Mouse (Mus musculus): ENCODE data around the gene Agr3. TPM values are rescaled to one million over a fixed set of nuclear protein-coding genes. Genes with fewer than 3 reads are reported as not detected.

Agr3 gene
- polyA plus RNA-seq, 1 experiment, result not detected

DNA sequence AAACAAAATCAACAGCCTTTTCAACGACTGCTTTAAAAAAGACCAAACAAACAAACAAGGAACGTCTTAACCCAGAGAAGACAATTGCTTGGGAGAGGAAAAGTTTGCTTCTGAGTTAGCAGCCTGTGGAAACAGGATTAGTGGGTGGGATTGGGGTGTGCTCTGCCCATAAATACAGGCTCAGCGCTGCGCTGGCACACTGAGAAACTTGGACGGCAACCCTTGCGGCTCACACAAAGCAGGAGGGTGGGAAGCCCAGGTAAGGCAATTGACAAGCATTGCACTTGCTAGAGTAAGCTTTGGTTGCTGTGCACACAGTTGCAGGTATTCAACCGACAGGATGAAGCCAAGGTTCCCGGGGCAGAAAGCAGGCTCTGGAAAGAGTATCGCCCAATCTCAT is 67.3 kb downstream of the Agr3 start, which contains the start of gene Agr2:
Gene Agr2 (plus strand): TSS at position 197 of the 400 bp plus-strand sequence.
- TF ChIP-seq EP300 (IDR thresholded peaks at IDR 0.05; ENCODE audit: insufficient read depth, low read depth, low read length) (no peak), POLR2A (IDR thresholded peaks at IDR 0.05; ENCODE audit: insufficient read depth, low read length) (no peak), CTCF (IDR thresholded peaks at IDR 0.05; ENCODE audit: low read depth, low read length) (no peak)
- no peak within 1 kb of the TSS for H3K4me3 ChIP-seq (ENCODE audit: low read depth, low read length)

DNA sequence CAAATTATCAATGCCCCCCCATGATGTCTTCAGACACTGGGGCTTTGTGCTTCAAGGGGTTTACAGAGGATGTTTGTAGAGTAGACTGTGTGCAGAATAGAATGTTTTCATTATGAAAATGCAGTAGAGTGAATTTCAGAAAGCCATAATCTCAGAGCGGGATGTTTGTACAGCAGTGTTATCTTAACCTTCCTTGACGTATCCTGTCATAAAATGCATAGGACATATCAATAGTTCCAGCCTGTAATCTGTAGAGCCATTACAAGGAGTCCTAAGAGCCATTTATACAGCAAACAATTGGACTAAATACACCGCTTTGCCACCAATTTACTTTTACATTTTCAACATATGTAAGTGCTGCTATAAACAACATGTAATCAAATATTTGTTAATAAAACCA is 68.2 kb downstream of the Agr3 start:
- no peaks in the 10 kb centered on the region for H3K27me3 ChIP-seq (ENCODE audit: control insufficient read depth, insufficient read depth, low read length, poor library complexity, severe bottlenecking)
- H3K4me1 ChIP-seq (ENCODE audit: control insufficient read depth, insufficient read depth, low read length), result no peaks in the 10 kb centered on the region
- H3K36me3 ChIP-seq (ENCODE audit: control insufficient read depth, insufficient read depth, low read length, poor library complexity, severe bottlenecking), result no peaks in the 10 kb centered on the region
- H3K9me3 ChIP-seq (replicated peaks; ENCODE audit: control insufficient read depth, insufficient read depth, low read length, poor library complexity, severe bottlenecking), result no peaks in the 10 kb centered on the region
- no peak overlapping the region for H3K27ac ChIP-seq (ENCODE audit: insufficient read depth, low read length)
- H3K4me3 ChIP-seq (ENCODE audit: low read depth, low read length), result no peak overlapping the region
- no peak overlapping the region for H3K9ac ChIP-seq (ENCODE audit: low read depth, poor library complexity, severe bottlenecking)
- no peak for TF ChIP-seq EP300 (IDR thresholded peaks at IDR 0.05; ENCODE audit: insufficient read depth, low read depth, low read length)
- no peak for TF ChIP-seq POLR2A (IDR thresholded peaks at IDR 0.05; ENCODE audit: insufficient read depth, low read length)
- no peak for TF ChIP-seq CTCF (IDR thresholded peaks at IDR 0.05; ENCODE audit: low read depth, low read length)

More for the DNA sequence above, 67.3 kb downstream of the Agr3 start, which contains the start of gene Agr2:
- no peaks in the 10 kb centered on the region for H3K27me3 ChIP-seq (ENCODE audit: control insufficient read depth, insufficient read depth, low read length, poor library complexity, severe bottlenecking)
- H3K27ac ChIP-seq (ENCODE audit: insufficient read depth, low read length), result no peak within 1 kb of the TSS
- H3K9me3 ChIP-seq (replicated peaks; ENCODE audit: control insufficient read depth, insufficient read depth, low read length, poor library complexity, severe bottlenecking), result no peaks in the 10 kb centered on the region
- no peak within 1 kb of the TSS for H3K9ac ChIP-seq (ENCODE audit: low read depth, poor library complexity, severe bottlenecking)
- H3K36me3 ChIP-seq (ENCODE audit: control insufficient read depth, insufficient read depth, low read length, poor library complexity, severe bottlenecking), result no peaks in the 10 kb centered on the region
- H3K4me1 ChIP-seq (ENCODE audit: control insufficient read depth, insufficient read depth, low read length), result no peaks in the 10 kb centered on the region

DNA sequence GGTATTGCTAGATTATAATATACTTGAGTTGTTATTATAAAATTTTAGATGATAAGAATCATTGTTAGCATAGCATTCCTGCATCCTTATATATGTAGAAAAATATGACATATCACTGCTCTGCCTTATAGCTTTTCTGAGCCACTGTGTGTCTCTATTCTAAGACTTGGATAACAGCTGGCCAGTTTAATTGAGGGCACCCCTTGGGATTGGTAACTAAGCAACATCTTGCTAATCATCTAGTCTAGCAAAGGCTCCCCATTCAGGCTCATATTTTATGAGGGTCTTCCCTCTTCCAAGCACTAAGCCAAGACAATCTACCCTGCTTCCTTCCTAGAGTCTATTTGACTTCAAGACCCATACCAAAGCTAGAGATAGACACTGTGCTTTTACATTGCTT is 68.7 kb downstream of the Agr3 start:
- Histone ChIP-seq H3K4me3 (ENCODE audit: low read depth, low read length) (no peak overlapping the region), H3K27me3 (ENCODE audit: control insufficient read depth, insufficient read depth, low read length, poor library complexity, severe bottlenecking) (no peaks in the 10 kb centered on the region), H3K4me1 (ENCODE audit: control insufficient read depth, insufficient read depth, low read length) (no peaks in the 10 kb centered on the region), H3K9me3 (replicated peaks; ENCODE audit: control insufficient read depth, insufficient read depth, low read length, poor library complexity, severe bottlenecking) (no peaks in the 10 kb centered on the region), H3K27ac (ENCODE audit: insufficient read depth, low read length) (no peak overlapping the region), H3K36me3 (ENCODE audit: control insufficient read depth, insufficient read depth, low read length, poor library complexity, severe bottlenecking) (no peaks in the 10 kb centered on the region), H3K9ac (ENCODE audit: low read depth, poor library complexity, severe bottlenecking) (no peak overlapping the region)
- no peak for TF ChIP-seq POLR2A (IDR thresholded peaks at IDR 0.05; ENCODE audit: insufficient read depth, low read length)
- no peak for TF ChIP-seq CTCF (IDR thresholded peaks at IDR 0.05; ENCODE audit: low read depth, low read length)
- TF ChIP-seq EP300 (IDR thresholded peaks at IDR 0.05; ENCODE audit: insufficient read depth, low read depth, low read length), result no peak

DNA sequence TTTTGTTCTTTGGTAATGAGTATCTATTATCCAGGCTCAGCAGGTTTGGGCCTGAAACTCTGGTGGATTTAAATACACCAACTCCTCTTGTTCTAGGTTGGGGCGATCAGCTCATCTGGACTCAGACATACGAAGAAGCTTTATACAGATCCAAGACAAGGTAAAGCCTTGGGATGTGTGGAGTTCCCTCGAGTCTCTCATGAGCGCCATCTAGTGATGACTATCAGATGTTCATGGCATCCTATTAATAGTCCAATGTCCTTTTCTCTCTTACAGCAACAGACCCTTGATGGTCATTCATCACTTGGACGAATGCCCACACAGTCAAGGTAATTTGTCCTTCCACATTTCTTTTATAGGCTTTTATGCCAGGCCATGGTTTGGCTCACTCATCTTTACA is 70.4 kb downstream of the Agr3 start:
- Histone ChIP-seq H3K9me3 (replicated peaks; ENCODE audit: control insufficient read depth, insufficient read depth, low read length, poor library complexity, severe bottlenecking) (no peaks in the 10 kb centered on the region), H3K27ac (ENCODE audit: insufficient read depth, low read length) (no peak overlapping the region), H3K9ac (ENCODE audit: low read depth, poor library complexity, severe bottlenecking) (no peak overlapping the region), H3K4me3 (ENCODE audit: low read depth, low read length) (no peak overlapping the region), H3K27me3 (ENCODE audit: control insufficient read depth, insufficient read depth, low read length, poor library complexity, severe bottlenecking) (no peaks in the 10 kb centered on the region), H3K4me1 (ENCODE audit: control insufficient read depth, insufficient read depth, low read length) (no peaks in the 10 kb centered on the region), H3K36me3 (ENCODE audit: control insufficient read depth, insufficient read depth, low read length, poor library complexity, severe bottlenecking) (no peaks in the 10 kb centered on the region)
- TF ChIP-seq CTCF (IDR thresholded peaks at IDR 0.05; ENCODE audit: low read depth, low read length) (no peak), EP300 (IDR thresholded peaks at IDR 0.05; ENCODE audit: insufficient read depth, low read depth, low read length) (no peak), POLR2A (IDR thresholded peaks at IDR 0.05; ENCODE audit: insufficient read depth, low read length) (no peak)

Other genes starting within 250 kb of the Agr3 start
- gene Agr2, start 67.3 kb downstream of the Agr3 start, polyA plus RNA-seq (2011; ENCODE audit: insufficient read depth, insufficient read length, low read depth, missing spikeins), result not detected in 2 replicates
- 37.8 and 41.2 TPM in 2 replicates for gene Tspan13, start 116.9 kb downstream of the Agr3 start, polyA plus RNA-seq (2011; ENCODE audit: insufficient read depth, insufficient read length, low read depth, missing spikeins)
- gene Ankmy2, start 231.5 kb downstream of the Agr3 start, polyA plus RNA-seq (2011; ENCODE audit: insufficient read depth, insufficient read length, low read depth, missing spikeins), result 20.1 and 25.1 TPM in 2 replicates
- 167 and 190 TPM in 2 replicates for gene Bzw2, start 232.5 kb downstream of the Agr3 start, polyA plus RNA-seq (2011; ENCODE audit: insufficient read depth, insufficient read length, low read depth, missing spikeins)

Measured in ES-Bruce4 (cell line).